Mouse (Mus musculus) embryonic fibroblast, embryonic 13.5 days (primary cell): ENCODE data around the gene Sept8.

Experiments
- CTCF ChIP-seq: IDR thresholded peaks from 2 replicates; pipeline ENCODE4 v1.5.1; 2011; ENCODE audit warnings: mild to moderate bottlenecking, control low read depth, low read length, moderate library complexity, borderline replicate concordance; ENCODE audit not compliant: insufficient read depth
- POLR2A ChIP-seq: IDR thresholded peaks from 2 replicates; pipeline ENCODE4 v1.6.1; 2011; ENCODE audit warnings: low read depth, mild to moderate bottlenecking, control low read depth, low read length, moderate library complexity

GRCm38 (mm10) chr11:53503738-53504137, 15.3 kb upstream of the Sept8 start:
- TF ChIP-seq CTCF (no peak), POLR2A (no peak)
